Mouse (Mus musculus): Measurements from ENCODE around the gene Kcnd3. TPM values are rescaled to one million over a fixed set of nuclear protein-coding genes. Genes with fewer than 3 reads are reported as not detected.
A peak's percentile ranks its signal among the peaks of the same experiment; 100 is the strongest.

The Kcnd3 gene
- polyA plus RNA-seq (2015; fragmentation: Nextera tagmentation; extraction: Ambion mirVana), result 7.1 and 7.9 TPM in 2 replicates

- H3K4me1 ChIP-seq (replicated peaks), result peaks cover 47% of the 10 kb centered on the region
- peak; percentile 83 for ATAC-seq (ENCODE audit: low FRiP score)
- peak within 1 kb of the TSS; percentile 87 for H3K9ac ChIP-seq
- H3K4me3 ChIP-seq, result peak within 1 kb of the TSS; percentile 79
- peak within 1 kb of the TSS; percentile 96 for H3K4me2 ChIP-seq
- H3K36me3 ChIP-seq, result no peaks in the 10 kb centered on the region
- H3K9me3 ChIP-seq, result no peaks in the 10 kb centered on the region
- 3% methylated on average over 41 of the region's 98 CpGs for WGBS
- peaks cover 38% of the 10 kb centered on the region for H3K27me3 ChIP-seq
- peak within 1 kb of the TSS; percentile 87 for H3K27ac ChIP-seq
Observed at GRCm38 (mm10) chr3:105451627-105452555, at the start of gene Kcnd3. Gene Kcnd3 (plus strand): TSS chr3:105452330.

GRCm38 (mm10) chr3:105402676-105403075 lies 49.5 kb upstream of the Kcnd3 start:
- Histone ChIP-seq H3K9me3 (no peaks in the 10 kb centered on the region), H3K4me1 (replicated peaks) (peaks cover 36% of the 10 kb centered on the region), H3K4me2 (no peak overlapping the region), H3K36me3 (no peaks in the 10 kb centered on the region), H3K9ac (no peak overlapping the region), H3K27me3 (no peaks in the 10 kb centered on the region), H3K27ac (no peak overlapping the region), H3K4me3 (no peak overlapping the region)
- ATAC-seq (ENCODE audit: low FRiP score), result no peak
- 70% methylated on average over 5 of the region's 5 CpGs for WGBS

GRCm38 (mm10) chr3:105403410-105404076 lies 48.6 kb upstream of the Kcnd3 start:
- ATAC-seq (ENCODE audit: low FRiP score), result peak; percentile 89
- Histone ChIP-seq H3K9me3 (no peaks in the 10 kb centered on the region), H3K27me3 (no peaks in the 10 kb centered on the region), H3K4me2 (no peak overlapping the region), H3K4me3 (no peak overlapping the region), H3K27ac (no peak overlapping the region), H3K4me1 (replicated peaks) (peaks cover 45% of the 10 kb centered on the region), H3K36me3 (no peaks in the 10 kb centered on the region), H3K9ac (no peak overlapping the region)
- 32% methylated on average over 5 of the region's 5 CpGs for WGBS

- ATAC-seq (ENCODE audit: low FRiP score), result peak; percentile 65
Observed at GRCm38 (mm10) chr3:105404077-105404446, 48.1 kb upstream of the Kcnd3 start.

GRCm38 (mm10) chr3:105405516-105405915 lies 46.6 kb upstream of the Kcnd3 start:
- Histone ChIP-seq H3K4me3 (no peak overlapping the region), H3K4me1 (replicated peaks) (peaks cover 46% of the 10 kb centered on the region), H3K27me3 (no peaks in the 10 kb centered on the region), H3K4me2 (no peak overlapping the region), H3K27ac (no peak overlapping the region), H3K9me3 (no peaks in the 10 kb centered on the region), H3K9ac (no peak overlapping the region), H3K36me3 (no peaks in the 10 kb centered on the region)
- 92% methylated on average over 7 of the region's 7 CpGs for WGBS
- no peak for ATAC-seq (ENCODE audit: low FRiP score)

More at GRCm38 (mm10) chr3:105404077-105404446, 48.1 kb upstream of the Kcnd3 start:
- H3K4me2 ChIP-seq, result no peak overlapping the region
- no peak overlapping the region for H3K4me3 ChIP-seq
- no peaks in the 10 kb centered on the region for H3K27me3 ChIP-seq
- H3K4me1 ChIP-seq (replicated peaks), result peaks cover 46% of the 10 kb centered on the region
- H3K9me3 ChIP-seq, result no peaks in the 10 kb centered on the region
- 54% methylated on average over 4 of the region's 4 CpGs for WGBS
- H3K9ac ChIP-seq, result no peak overlapping the region
- no peak overlapping the region for H3K27ac ChIP-seq
- H3K36me3 ChIP-seq, result no peaks in the 10 kb centered on the region

GRCm38 (mm10) chr3:105406036-105406435 lies 46.1 kb upstream of the Kcnd3 start:
- no peak overlapping the region for H3K27ac ChIP-seq
- no peak for ATAC-seq (ENCODE audit: low FRiP score)

GRCm38 (mm10) chr3:105408211-105408610 lies 43.9 kb upstream of the Kcnd3 start:
- Histone ChIP-seq H3K27ac (0 out of 2 replicates have a peak overlapping the region, but pooled peaks have one; percentile 32), H3K4me1 (replicated peaks) (peaks cover 46% of the 10 kb centered on the region), H3K36me3 (no peaks in the 10 kb centered on the region), H3K27me3 (no peaks in the 10 kb centered on the region), H3K4me3 (no peak overlapping the region), H3K9me3 (no peaks in the 10 kb centered on the region), H3K9ac (no peak overlapping the region), H3K4me2 (no peak overlapping the region)
- ATAC-seq (ENCODE audit: low FRiP score), result peak; percentile 36
- 35% methylated on average over 3 of the region's 3 CpGs for WGBS

More at GRCm38 (mm10) chr3:105406036-105406435, 46.1 kb upstream of the Kcnd3 start:
- Histone ChIP-seq H3K36me3 (no peaks in the 10 kb centered on the region), H3K4me1 (replicated peaks) (peaks cover 46% of the 10 kb centered on the region), H3K9me3 (no peaks in the 10 kb centered on the region), H3K4me3 (no peak overlapping the region), H3K9ac (0 out of 2 replicates have a peak overlapping the region, but pooled peaks have one; percentile 4), H3K4me2 (no peak overlapping the region), H3K27me3 (no peaks in the 10 kb centered on the region)
- WGBS, result 52% methylated on average over 7 of the region's 7 CpGs

GRCm38 (mm10) chr3:105410810-105411209 lies 41.3 kb upstream of the Kcnd3 start:
- no peaks in the 10 kb centered on the region for H3K36me3 ChIP-seq
- no peak overlapping the region for H3K27ac ChIP-seq
- H3K27me3 ChIP-seq, result no peaks in the 10 kb centered on the region
- H3K9me3 ChIP-seq, result no peaks in the 10 kb centered on the region
- ATAC-seq (ENCODE audit: low FRiP score), result no peak
- H3K4me2 ChIP-seq, result no peak overlapping the region
- no peak overlapping the region for H3K4me3 ChIP-seq
- 92% methylated on average over 5 of the region's 5 CpGs for WGBS
- peaks cover 24% of the 10 kb centered on the region for H3K4me1 ChIP-seq (replicated peaks)
- H3K9ac ChIP-seq, result no peak overlapping the region

- H3K4me3 ChIP-seq, result no peak overlapping the region
- no peak overlapping the region for H3K9ac ChIP-seq
- ATAC-seq (ENCODE audit: low FRiP score), result no peak
- peaks cover 16% of the 10 kb centered on the region for H3K4me1 ChIP-seq (replicated peaks)
- no peak overlapping the region for H3K27ac ChIP-seq
- H3K36me3 ChIP-seq, result no peaks in the 10 kb centered on the region
- no peaks in the 10 kb centered on the region for H3K27me3 ChIP-seq
- H3K9me3 ChIP-seq, result no peaks in the 10 kb centered on the region
- WGBS, result 87% methylated on average over 4 of the region's 4 CpGs
- H3K4me2 ChIP-seq, result no peak overlapping the region
Observed at GRCm38 (mm10) chr3:105411776-105412175, 40.4 kb upstream of the Kcnd3 start.

- no peaks in the 10 kb centered on the region for H3K9me3 ChIP-seq
- H3K27ac ChIP-seq, result no peak overlapping the region
- H3K4me1 ChIP-seq (replicated peaks), result peaks cover 14% of the 10 kb centered on the region
- WGBS, result 78% methylated on average over 2 of the region's 2 CpGs
- H3K9ac ChIP-seq, result no peak overlapping the region
- no peak overlapping the region for H3K4me3 ChIP-seq
- H3K27me3 ChIP-seq, result no peaks in the 10 kb centered on the region
- no peaks in the 10 kb centered on the region for H3K36me3 ChIP-seq
- no peak overlapping the region for H3K4me2 ChIP-seq
- ATAC-seq (ENCODE audit: low FRiP score), result no peak
Observed at GRCm38 (mm10) chr3:105412229-105412628, 39.9 kb upstream of the Kcnd3 start.

- Histone ChIP-seq H3K9me3 (no peaks in the 10 kb centered on the region), H3K27me3 (no peaks in the 10 kb centered on the region), H3K27ac (no peak overlapping the region), H3K4me1 (replicated peaks) (peaks cover 9% of the 10 kb centered on the region), H3K4me3 (no peak overlapping the region), H3K36me3 (no peaks in the 10 kb centered on the region), H3K9ac (no peak overlapping the region), H3K4me2 (no peak overlapping the region)
- ATAC-seq (ENCODE audit: low FRiP score), result no peak
Observed at GRCm38 (mm10) chr3:105412681-105413080, 39.4 kb upstream of the Kcnd3 start.

- Histone ChIP-seq H3K27ac (no peak overlapping the region), H3K36me3 (no peaks in the 10 kb centered on the region), H3K4me2 (no peak overlapping the region), H3K4me3 (no peak overlapping the region), H3K9ac (no peak overlapping the region), H3K4me1 (replicated peaks) (no peaks in the 10 kb centered on the region), H3K9me3 (peaks cover 6% of the 10 kb centered on the region; the same call in 1 of the 2 replicates), H3K27me3 (no peaks in the 10 kb centered on the region)
- no peak for ATAC-seq (ENCODE audit: low FRiP score)
- 96% methylated on average over 1 of the region's 1 CpGs for WGBS
Observed at GRCm38 (mm10) chr3:105418441-105418840, 33.7 kb upstream of the Kcnd3 start.
